Mouse (Mus musculus) midbrain, embryonic 16.5 days (tissue): ENCODE results near the gene Atp13a5. TPM values are rescaled to one million over a fixed set of nuclear protein-coding genes. Genes with fewer than 3 reads are reported as not detected.

ENCODE experiments used
- ATAC-seq: fragments of 200-750 bp; cut with Nextera tagmentation; 2 replicates; pipeline ENCODE4 v1.8.0; 2017; ENCODE audit warnings: moderate TSS enrichment
- H3K27ac ChIP-seq: fragments of 300-500 bp; sonication (generic); 2 replicates; pipeline ENCODE4 v1.5.1; 2014; ENCODE audit warnings: mild to moderate bottlenecking, low read length, mixed read lengths
- H3K27me3 ChIP-seq: fragments of 300-500 bp; sonication (generic); 2 replicates; pipeline ENCODE4 v1.6.1; 2014; ENCODE audit warnings: low read depth, low read length, mixed read lengths; ENCODE audit not compliant: control insufficient read depth, insufficient read depth
- H3K36me3 ChIP-seq: fragments of 300-500 bp; sonication (generic); 2 replicates; pipeline ENCODE4 v1.6.1; 2014; ENCODE audit warnings: mild to moderate bottlenecking, low read length, moderate library complexity, mixed read lengths; ENCODE audit not compliant: control insufficient read depth, insufficient read depth
- H3K4me1 ChIP-seq: fragments of 300-500 bp; sonication (generic); 2 replicates; pipeline ENCODE4 v1.6.1; 2014; ENCODE audit warnings: mild to moderate bottlenecking, low read length, mixed read lengths; ENCODE audit not compliant: control insufficient read depth, insufficient read depth
- H3K4me2 ChIP-seq: fragments of 300-500 bp; sonication (generic); 2 replicates; pipeline ENCODE4 v1.6.1; 2014; ENCODE audit warnings: mild to moderate bottlenecking, low read length, mixed read lengths
- H3K4me3 ChIP-seq: fragments of 300-500 bp; sonication (generic); 2 replicates; pipeline ENCODE4 v1.5.1; 2014; ENCODE audit warnings: low read depth, mild to moderate bottlenecking, low read length, moderate library complexity, mixed read lengths
- H3K9ac ChIP-seq: fragments of 300-500 bp; sonication (generic); 2 replicates; pipeline ENCODE4 v1.6.1; 2014; ENCODE audit warnings: low read depth, low read length, mixed read lengths
- H3K9me3 ChIP-seq: fragments of 300-500 bp; sonication (generic); replicated peaks from 2 replicates; pipeline ENCODE4 v1.6.1; 2014; ENCODE audit warnings: mild to moderate bottlenecking, low read length, mixed read lengths; ENCODE audit not compliant: control insufficient read depth, poor library complexity, severe bottlenecking
- WGBS: fragments of 180-500 bp; shearing (Covaris S2); extraction: QIAGEN DNeasy Blood & Tissue Kit; methylation state at CpG from one replicate; pipeline ENCODE4 v1.1.7; 2014; 5-methylcytosine and 5-hydroxymethylcytosine counted together
- polyA plus RNA-seq: library from polyadenylated mRNA; unstranded; fragments of >200 nt; fragmentation: Nextera tagmentation; extraction: Ambion mirVana; gene quantifications from 2 replicates; pipeline ENCODE4 v1.2.1, GENCODE M21; 2015

The Atp13a5 gene
- polyA plus RNA-seq, 1 experiment from 2014 or later, result 4.0 TPM

GRCm38 (mm10) chr16:29193981-29194380 lies 184.6 kb downstream of the Atp13a5 start:
- H3K4me2 ChIP-seq, result no peak overlapping the region
- no peak for ATAC-seq
- H3K9me3 ChIP-seq, result no peaks in the 10 kb centered on the region
- no peaks in the 10 kb centered on the region for H3K4me1 ChIP-seq
- no peak overlapping the region for H3K4me3 ChIP-seq
- no peaks in the 10 kb centered on the region for H3K27me3 ChIP-seq
- no peak overlapping the region for H3K27ac ChIP-seq
- H3K36me3 ChIP-seq, result no peaks in the 10 kb centered on the region
- 66% methylated on average over 4 of the region's 4 CpGs for WGBS
- no peak overlapping the region for H3K9ac ChIP-seq

- Histone ChIP-seq H3K9me3 (no peaks in the 10 kb centered on the region), H3K4me3 (no peak overlapping the region), H3K27me3 (no peaks in the 10 kb centered on the region), H3K4me2 (no peak overlapping the region), H3K4me1 (no peaks in the 10 kb centered on the region), H3K36me3 (no peaks in the 10 kb centered on the region), H3K9ac (no peak overlapping the region), H3K27ac (no peak overlapping the region)
- 36% methylated on average over 5 of the region's 5 CpGs for WGBS
- ATAC-seq, result peak; percentile 62
Measured at GRCm38 (mm10) chr16:29192911-29193310, 185.6 kb downstream of the Atp13a5 start.

Other genes with a start within 250 kb of the Atp13a5 start
- gene Hrasls, start 169.0 kb downstream of the Atp13a5 start, polyA plus RNA-seq, result 5.4 and 7.1 TPM in 2 replicates
- 1.6 and 3.0 TPM in 2 replicates for gene Atp13a4, start 166.1 kb upstream of the Atp13a5 start, polyA plus RNA-seq
- gene Opa1, start 200.6 kb upstream of the Atp13a5 start, polyA plus RNA-seq, result 51.1 and 53.0 TPM in 2 replicates